Mouse (Mus musculus): Measurements from ENCODE around the gene Tom1l1.

GRCm38 (mm10) chr11:90623477-90623876 is 64.7 kb downstream of the Tom1l1 start:
- TF ChIP-seq POLR2A (IDR thresholded peaks at IDR 0.05; ENCODE audit: borderline replicate concordance, control insufficient read depth, low read depth, low read length), result no peak
- TF ChIP-seq CTCF (IDR thresholded peaks at IDR 0.05; ENCODE audit: control insufficient read depth, insufficient read depth, low read length), result peak; percentile 35

Measured in bone marrow, adult 2 months (tissue).